Mouse (Mus musculus): ENCODE results near the gene Atp6v0c.

The Atp6v0c gene

GRCm38 (mm10) chr17:24199741-24200140, 30.2 kb upstream of the Atp6v0c start:
- no peak for DNase-seq (ENCODE audit: extremely low read depth, insufficient read length, low spot score)

GRCm38 (mm10) chr17:24199252-24199651, 29.8 kb upstream of the Atp6v0c start:
- DNase-seq (ENCODE audit: extremely low read depth, insufficient read length, low spot score), result no peak

- no peak for DNase-seq (ENCODE audit: extremely low read depth, insufficient read length, low spot score)
These were observed 27.7 kb upstream of the Atp6v0c start for GRCm38 (mm10) chr17:24197032-24197824.

GRCm38 (mm10) chr17:24195349-24195748, 25.8 kb upstream of the Atp6v0c start:
- DNase-seq (ENCODE audit: extremely low read depth, insufficient read length, low spot score), result no peak

DNA sequence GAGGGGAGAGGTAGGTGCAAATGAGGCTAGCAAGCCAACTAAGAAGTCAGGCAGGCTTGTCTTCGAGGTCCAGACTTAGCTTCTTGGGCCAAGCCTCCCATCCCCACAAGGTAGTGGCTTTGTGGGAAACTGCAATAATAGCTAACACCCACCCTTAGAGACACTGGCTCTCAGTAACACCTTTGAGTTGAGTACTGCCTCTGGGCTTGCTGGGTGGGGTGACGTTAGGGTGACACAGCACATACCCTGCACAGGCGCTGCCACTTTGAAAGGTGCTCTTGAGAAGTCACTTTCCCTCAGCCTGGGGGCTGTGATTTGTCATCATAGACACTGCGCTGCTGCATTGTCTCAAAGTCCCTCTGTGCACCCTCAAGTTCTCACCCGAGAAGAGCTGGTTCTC, 24.3 kb upstream of the Atp6v0c start:
- DNase-seq (ENCODE audit: extremely low read depth, insufficient read length, low spot score), result no peak

DNA sequence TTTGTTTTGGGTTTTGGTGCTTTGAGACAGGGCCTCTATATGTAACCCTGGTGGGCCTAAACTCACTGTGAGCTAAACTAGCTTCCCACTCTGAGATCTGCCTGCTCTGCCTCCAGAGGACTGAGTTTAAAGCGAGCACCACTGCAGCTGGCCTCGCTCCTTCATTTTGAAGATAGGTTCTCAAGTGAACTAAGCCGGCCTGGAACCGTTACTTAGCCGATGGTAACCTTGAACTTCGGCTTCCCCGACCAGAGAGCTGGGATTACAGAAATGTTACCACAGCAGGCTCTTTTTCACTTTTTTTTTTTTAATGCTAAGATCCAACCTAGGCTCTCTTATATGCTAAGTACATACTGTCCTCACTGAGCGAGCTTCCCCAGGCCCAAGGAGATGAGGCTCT, 23.8 kb upstream of the Atp6v0c start:
- no peak for DNase-seq (ENCODE audit: extremely low read depth, insufficient read length, low spot score)

- DNase-seq (ENCODE audit: extremely low read depth, insufficient read length, low spot score), result no peak
These were observed 23.3 kb upstream of the Atp6v0c start for GRCm38 (mm10) chr17:24192848-24193247.

GRCm38 (mm10) chr17:24191481-24191880, 22.0 kb upstream of the Atp6v0c start:
- no peak for DNase-seq (ENCODE audit: extremely low read depth, insufficient read length, low spot score)

GRCm38 (mm10) chr17:24190934-24191333, 21.4 kb upstream of the Atp6v0c start:
- DNase-seq (ENCODE audit: extremely low read depth, insufficient read length, low spot score), result no peak

DNA sequence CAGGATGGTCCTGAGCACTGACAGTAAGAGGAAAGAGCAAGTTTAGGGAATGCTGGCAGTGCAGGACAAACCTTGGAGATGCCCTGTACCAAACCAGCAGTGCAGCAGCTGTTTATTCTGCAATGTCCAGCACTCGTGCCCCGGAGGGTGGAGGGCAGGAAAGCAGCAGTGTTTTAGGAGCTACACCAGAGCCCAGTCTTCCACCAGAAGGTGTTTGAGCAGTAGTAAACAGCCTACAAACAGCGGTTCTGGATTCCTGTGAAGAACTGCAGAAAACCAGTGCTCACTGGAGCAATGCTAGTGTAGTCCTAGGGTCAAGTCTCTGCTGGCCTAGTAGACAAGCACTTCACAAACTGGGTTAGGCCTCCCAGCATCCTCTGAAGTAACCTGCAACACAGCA, 4.8 kb upstream of the Atp6v0c start:
- DNase-seq (ENCODE audit: extremely low read depth, insufficient read length, low spot score), result no peak

DNA sequence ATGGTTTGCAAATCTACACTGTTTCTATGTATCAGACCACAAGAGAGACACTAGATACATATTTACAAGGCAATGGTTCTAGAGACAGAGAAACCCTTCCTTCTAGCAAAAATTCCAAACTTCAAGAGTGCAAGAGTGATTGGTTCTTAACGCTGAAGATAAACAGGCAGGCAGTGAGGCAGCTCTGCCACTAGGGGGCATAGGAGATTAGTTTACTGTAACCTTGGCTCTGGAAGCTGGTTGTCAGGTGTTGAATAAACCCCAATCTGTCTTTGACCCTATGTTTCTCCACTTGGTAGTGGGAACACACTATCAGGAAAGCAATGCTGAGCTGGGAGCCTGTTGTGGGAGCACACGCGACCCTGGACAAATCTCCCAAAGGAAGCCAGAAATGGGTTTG, 3.9 kb upstream of the Atp6v0c start:
- no peak for DNase-seq (ENCODE audit: extremely low read depth, insufficient read length, low spot score)

- DNase-seq (ENCODE audit: extremely low read depth, insufficient read length, low spot score), result no peak
These were observed 2.2 kb upstream of the Atp6v0c start for GRCm38 (mm10) chr17:24171738-24172137.

DNA sequence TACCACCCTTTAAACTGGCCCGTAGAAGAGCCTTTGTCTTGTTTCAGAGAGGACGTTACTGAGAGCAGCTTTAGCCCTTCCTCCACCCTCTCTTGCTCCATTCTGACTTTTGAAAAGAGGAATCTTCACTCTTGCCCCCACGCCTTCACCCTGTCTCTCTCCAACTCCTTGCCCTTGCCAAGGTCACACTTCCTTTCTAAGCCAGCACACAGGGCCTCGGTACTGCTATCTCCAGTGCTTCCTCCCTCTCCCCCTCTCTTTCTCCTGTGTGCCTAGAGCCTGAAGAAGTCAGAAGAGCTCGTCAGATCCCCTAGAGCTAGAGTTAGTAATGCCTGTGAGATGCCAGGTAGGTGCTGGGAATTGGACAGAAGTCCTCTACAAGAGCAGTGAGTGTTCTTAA, 1.2 kb upstream of the Atp6v0c start:
- no peak for DNase-seq (ENCODE audit: extremely low read depth, insufficient read length, low spot score)

DNA sequence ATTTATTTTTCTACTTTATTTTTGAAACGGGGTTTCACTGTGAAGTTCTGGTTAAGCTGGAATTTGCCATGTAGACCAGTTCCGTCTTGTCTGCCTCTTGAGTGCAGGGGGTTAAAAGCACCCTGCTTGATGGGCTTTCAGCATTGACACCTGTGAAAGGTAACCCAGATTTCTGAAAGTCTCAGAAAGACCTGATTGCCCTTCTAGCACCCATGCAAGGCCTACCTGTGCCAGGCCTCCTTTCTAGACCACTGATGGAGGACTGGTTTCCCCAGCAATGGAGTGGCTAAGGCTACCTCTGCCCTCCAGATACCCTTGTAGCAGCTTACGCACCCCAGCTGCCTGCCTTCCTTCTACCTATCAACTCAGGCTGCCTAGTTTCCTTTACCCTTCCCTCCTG, 623 bp upstream of the Atp6v0c start:
- DNase-seq (ENCODE audit: extremely low read depth, insufficient read length, low spot score), result no peak

DNA sequence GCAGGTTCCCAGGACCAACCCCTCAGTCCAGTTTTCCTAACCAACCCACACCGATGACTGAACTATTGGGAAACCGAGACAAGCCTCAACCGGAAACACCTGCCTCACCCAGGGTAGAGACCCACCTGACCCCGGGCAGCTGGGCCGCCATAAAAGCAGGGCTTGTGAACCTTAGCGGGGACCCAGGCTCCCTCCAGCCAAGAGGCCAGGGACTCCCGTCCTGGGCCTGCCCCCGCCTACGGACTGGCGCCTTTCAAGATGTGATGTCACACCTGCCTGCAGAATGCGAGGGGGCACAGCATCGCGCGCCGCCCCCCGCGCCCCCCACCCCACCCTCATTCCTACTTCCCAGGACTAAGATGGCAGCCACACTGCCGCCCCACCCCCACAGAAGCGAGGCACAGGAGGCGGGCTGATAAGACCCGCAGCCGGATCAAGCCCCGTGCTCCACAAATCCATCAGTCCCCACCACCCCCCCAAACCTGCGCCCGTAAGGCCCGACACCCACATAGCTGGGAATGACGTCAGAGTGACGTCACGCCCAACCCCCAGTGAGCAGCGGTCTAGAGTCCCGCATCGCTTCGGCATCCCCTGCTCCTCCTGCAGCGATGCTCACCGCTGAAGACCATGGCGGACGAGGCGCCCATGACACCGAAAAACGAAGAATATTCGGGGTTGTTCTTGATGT, 768 bp downstream of the Atp6v0c start:
- peak; percentile 73 for DNase-seq (ENCODE audit: extremely low read depth, insufficient read length, low spot score)

DNA sequence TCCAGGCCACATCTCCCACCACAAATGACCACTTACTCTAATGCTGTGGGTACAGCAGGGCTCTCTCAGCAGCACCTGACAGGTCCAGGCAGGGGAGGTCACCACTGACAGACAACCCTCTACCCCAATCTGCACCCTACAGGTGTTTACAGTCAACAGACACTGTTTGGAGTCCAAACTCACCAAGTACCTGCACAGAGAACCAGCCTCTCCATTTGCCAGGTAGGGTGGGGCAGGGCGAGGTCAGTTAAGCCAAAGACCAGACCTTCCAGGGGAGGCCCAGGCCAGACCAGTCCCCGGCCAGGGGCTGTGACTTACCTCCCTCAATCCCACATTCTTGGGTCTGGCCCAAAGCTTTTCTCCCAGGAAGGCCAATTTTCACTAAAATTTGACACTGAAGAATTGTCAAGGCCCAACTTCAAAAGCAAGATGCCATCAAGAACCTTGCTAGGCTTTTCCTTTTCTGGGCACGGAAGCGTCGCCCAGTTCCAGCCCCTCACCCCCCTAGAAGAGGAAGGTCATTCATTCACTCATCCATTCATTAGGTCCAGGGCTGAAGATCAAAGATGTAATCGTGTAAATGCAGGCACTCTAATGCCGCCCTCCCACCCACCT, 1.5 kb downstream of the Atp6v0c start:
- no peak for DNase-seq (ENCODE audit: extremely low read depth, insufficient read length, low spot score)

- DNase-seq (ENCODE audit: extremely low read depth, insufficient read length, low spot score), result no peak
These were observed 2.4 kb downstream of the Atp6v0c start for GRCm38 (mm10) chr17:24167120-24167519.

GRCm38 (mm10) chr17:24164566-24165259, 4.8 kb downstream of the Atp6v0c start:
- no peak for DNase-seq (ENCODE audit: extremely low read depth, insufficient read length, low spot score)

- peak; percentile 90 for DNase-seq (ENCODE audit: extremely low read depth, insufficient read length, low spot score)
These were observed 6.1 kb downstream of the Atp6v0c start, which contains the start of gene Amdhd2 for GRCm38 (mm10) chr17:24163176-24163962. Amdhd2 (minus strand) TSS chr17:24163766.

- DNase-seq (ENCODE audit: extremely low read depth, insufficient read length, low spot score), result peak; percentile 53
These were observed 6.8 kb downstream of the Atp6v0c start for GRCm38 (mm10) chr17:24162584-24163175.
